Mouse (Mus musculus) heart, adult 2 months (tissue): ENCODE data around the gene Taf8. TPM values are rescaled to one million over a fixed set of nuclear protein-coding genes. Genes with fewer than 3 reads are reported as not detected.
A peak's percentile ranks its signal among the peaks of the same experiment; 100 is the strongest.

ENCODE experiments used
- DNase-seq, 2 experiments: peaks; one replicate each; pipeline ENCODE4 v3.0.0; 2021
- H3K27ac ChIP-seq: fragments of 200-600 bp; 2 replicates; pipeline ENCODE4 v1.8.1; 2022
- H3K27me3 ChIP-seq: fragments of 200-500 bp; 2 replicates; pipeline ENCODE4 v1.6.1; 2012; ENCODE audit warnings: mild to moderate bottlenecking, low read length, inconsistent platforms, mixed read lengths; ENCODE audit not compliant: control insufficient read depth, insufficient read depth
- H3K36me3 ChIP-seq: fragments of 200-500 bp; 2 replicates; pipeline ENCODE4 v1.6.1; 2012; ENCODE audit warnings: low read length, inconsistent platforms; ENCODE audit not compliant: control insufficient read depth, insufficient read depth
- H3K4me1 ChIP-seq: fragments of 200-500 bp; 2 replicates; pipeline ENCODE4 v1.6.1; 2011; ENCODE audit warnings: low read length; ENCODE audit not compliant: control insufficient read depth, insufficient read depth
- H3K4me3 ChIP-seq: fragments of 200-600 bp; 2 replicates; pipeline ENCODE4 v1.8.1; 2022
- H3K79me2 ChIP-seq: fragments of 200-500 bp; replicated peaks from 2 replicates; pipeline ENCODE4 v1.6.1; 2012; ENCODE audit warnings: mild to moderate bottlenecking, inconsistent platforms, low read length, moderate library complexity, mixed read lengths; ENCODE audit not compliant: control insufficient read depth, insufficient read depth
- H3K9ac ChIP-seq: fragments of 200-500 bp; 2 replicates; pipeline ENCODE4 v1.6.1; 2012; ENCODE audit warnings: low read depth, mild to moderate bottlenecking, control low read depth, inconsistent platforms, low read length, mixed read lengths
- CTCF ChIP-seq: fragments of 200-600 bp; IDR thresholded peaks from 2 replicates; pipeline ENCODE4 v1.8.1; 2022; ENCODE audit warnings: antibody characterized with exemption, mild to moderate bottlenecking, moderate library complexity
- EP300 ChIP-seq: fragments of 200-500 bp; IDR thresholded peaks from 2 replicates; pipeline ENCODE4 v1.6.1; 2011; ENCODE audit warnings: low read depth, low read length, control low read depth; ENCODE audit not compliant: insufficient read depth
- POLR2A ChIP-seq: fragments of 200-500 bp; IDR thresholded peaks from 2 replicates; pipeline ENCODE4 v1.6.1; 2011; ENCODE audit warnings: mild to moderate bottlenecking, low read depth, low read length, control low read depth; ENCODE audit not compliant: insufficient read depth
- WGBS: fragments of 180-500 bp; shearing (Covaris S2); methylation state at CpG from one replicate; pipeline ENCODE4 v1.1.7; 2018; 5-methylcytosine and 5-hydroxymethylcytosine counted together
- intact Hi-C: fragments of 180-260 bp; cut with DNase I; formaldehyde crosslinking; loops from one replicate; pipeline ENCODE4 v1.15.1; 2025
- polyA plus RNA-seq: library from polyadenylated mRNA; depleted of rRNA; stranded (reverse); fragments of >200 nt; gene quantifications from 2 replicates; pipeline ENCODE4 v1.2.3, GENCODE M21; 2012
- total RNA-seq, 2 experiments: library from RNA; stranded (reverse); gene quantifications; 2 replicates each; pipeline ENCODE4 v1.2.3; 2021

The Taf8 gene
- total and polyA plus RNA-seq, 3 experiments: 10.8 to 14.2 (median 12.5) TPM

- H3K4me3 ChIP-seq: no peak overlapping the region
- TF ChIP-seq POLR2A: no peak
- TF ChIP-seq EP300: no peak
- TF ChIP-seq CTCF: no peak
- H3K27me3 ChIP-seq: peaks cover 2% of the 10 kb centered on the region
- no peak overlapping the region for H3K27ac ChIP-seq
- H3K4me1 ChIP-seq: no peaks in the 10 kb centered on the region
- 76% methylated on average over 19 of the region's 19 CpGs for WGBS
- intact Hi-C loops: no loop called here
- no peak for DNase-seq
- H3K79me2 ChIP-seq: no peaks in the 10 kb centered on the region
- no peak overlapping the region for H3K9ac ChIP-seq
- no peaks in the 10 kb centered on the region for H3K36me3 ChIP-seq
Measured at GRCm38 (mm10) chr17:47441296-47442051, 60.6 kb downstream of the Taf8 start.

- TF ChIP-seq POLR2A (no peak), CTCF (no peak), EP300 (no peak)
- WGBS: 54% methylated on average over 9 of the region's 9 CpGs
- Histone ChIP-seq H3K9ac (no peak overlapping the region), H3K4me1 (no peaks in the 10 kb centered on the region), H3K4me3 (no peak overlapping the region), H3K27ac (no peak overlapping the region), H3K79me2 (no peaks in the 10 kb centered on the region), H3K27me3 (peaks cover 2% of the 10 kb centered on the region), H3K36me3 (no peaks in the 10 kb centered on the region)
- intact Hi-C loops: no loop called here
- no peak for DNase-seq
Measured at GRCm38 (mm10) chr17:47440359-47440890, 61.7 kb downstream of the Taf8 start.

DNA sequence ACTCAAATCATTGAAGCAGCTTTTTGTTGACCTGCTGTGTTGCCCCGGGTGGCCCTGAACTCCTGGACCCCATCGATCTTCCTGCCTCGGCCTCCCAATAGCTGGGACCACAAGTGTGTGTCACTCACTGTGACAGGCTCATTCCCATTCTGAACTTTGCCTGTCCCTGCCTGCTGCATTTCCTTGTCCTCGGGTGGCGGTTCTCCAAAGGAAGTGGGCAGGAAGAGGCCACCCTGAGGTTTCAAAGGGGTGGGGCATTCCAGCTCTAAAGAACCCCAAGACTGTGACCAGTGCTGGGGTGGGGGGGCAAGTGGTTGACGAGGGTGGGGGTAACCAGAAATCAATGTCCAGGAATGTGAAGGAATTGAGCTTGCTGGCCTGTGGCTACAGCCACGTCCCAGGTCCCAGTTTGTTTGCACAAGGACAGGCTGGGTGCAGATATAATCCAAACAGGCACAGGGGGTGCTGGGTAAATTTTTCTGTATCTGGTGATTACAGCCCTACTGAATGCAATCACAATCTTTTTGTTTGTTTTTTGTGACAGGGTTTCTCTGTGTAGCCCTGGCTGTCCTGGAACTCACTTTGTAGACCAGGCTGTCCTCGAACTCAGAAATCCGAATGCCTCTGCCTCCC is 62.6 kb downstream of the Taf8 start:
- TF ChIP-seq EP300: no peak
- no peak for TF ChIP-seq POLR2A
- TF ChIP-seq CTCF: no peak
- intact Hi-C loops: no loop called here
- Histone ChIP-seq H3K9ac (no peak overlapping the region), H3K79me2 (no peaks in the 10 kb centered on the region), H3K4me3 (no peak overlapping the region), H3K36me3 (no peaks in the 10 kb centered on the region), H3K4me1 (no peaks in the 10 kb centered on the region), H3K27me3 (peaks cover 2% of the 10 kb centered on the region), H3K27ac (no peak overlapping the region)
- 53% methylated on average over 9 of the region's 9 CpGs for WGBS
- DNase-seq: no peak

DNA sequence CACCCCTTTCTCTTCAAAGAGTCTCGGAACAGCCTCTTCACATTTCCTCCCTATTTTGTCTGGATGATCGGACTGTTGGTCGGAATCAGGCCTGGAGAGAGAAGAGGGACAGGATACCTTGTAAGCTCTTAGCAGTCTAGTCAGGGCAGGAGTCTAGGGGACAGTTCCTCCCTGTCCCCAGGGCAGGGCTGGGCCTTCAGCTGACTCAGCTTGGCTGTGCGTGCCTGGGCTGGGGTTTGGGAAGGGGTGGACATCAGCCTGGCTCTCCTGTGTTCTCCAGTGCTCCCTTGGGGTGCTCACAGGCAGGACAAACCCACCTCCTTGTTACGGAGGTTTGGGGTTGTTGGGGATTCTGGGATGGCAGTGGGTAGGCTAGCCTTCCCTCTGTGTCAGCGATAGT is 63.5 kb downstream of the Taf8 start:
- WGBS: 83% methylated on average over 6 of the region's 6 CpGs
- no peak overlapping the region for H3K4me3 ChIP-seq
- intact Hi-C loops: no loop called here
- H3K36me3 ChIP-seq: no peaks in the 10 kb centered on the region
- no peaks in the 10 kb centered on the region for H3K79me2 ChIP-seq
- no peaks in the 10 kb centered on the region for H3K4me1 ChIP-seq
- H3K27me3 ChIP-seq: peaks cover 2% of the 10 kb centered on the region
- no peak overlapping the region for H3K9ac ChIP-seq
- no peak overlapping the region for H3K27ac ChIP-seq
- no peak for TF ChIP-seq EP300
- TF ChIP-seq CTCF: no peak
- TF ChIP-seq POLR2A: no peak
- DNase-seq: no peak

DNA sequence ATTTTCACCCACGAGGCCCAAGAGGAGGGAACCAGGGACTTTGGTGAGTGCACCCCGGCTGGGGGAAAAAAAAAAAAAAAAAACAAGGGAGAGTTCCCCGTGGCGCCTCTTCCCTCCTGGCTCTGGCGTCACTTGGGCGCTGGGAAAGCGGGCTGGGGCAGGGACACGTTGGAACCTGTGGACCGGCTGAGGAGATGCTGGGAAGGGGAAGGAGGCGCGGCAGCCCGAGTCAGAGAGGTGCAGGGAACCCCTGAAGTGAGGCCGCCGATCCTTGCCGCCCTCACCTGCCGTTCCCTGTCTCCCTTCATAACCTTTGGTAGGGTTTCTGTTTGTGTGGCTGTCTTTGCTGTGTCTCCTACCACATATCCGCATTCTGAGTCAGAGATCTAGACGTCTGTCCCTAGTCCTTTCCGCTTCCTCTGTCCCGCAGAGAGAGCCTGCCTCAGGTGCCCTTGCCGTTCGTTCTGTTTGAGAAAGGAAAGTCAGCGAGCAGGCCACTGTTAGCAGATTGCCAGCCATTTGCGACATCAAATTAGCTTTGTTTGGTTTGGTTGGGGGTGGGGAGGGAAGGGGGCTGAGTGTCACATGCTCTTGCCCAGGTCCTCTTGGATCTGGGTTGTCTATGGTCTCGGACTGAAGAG is 65.1 kb downstream of the Taf8 start, which contains the start of gene 1700001C19Rik:
Gene 1700001C19Rik (minus strand): TSS at position 470 of the 641 bp plus-strand sequence.
- Histone ChIP-seq H3K9ac (peak within 1 kb of the TSS; percentile 51), H3K36me3 (no peaks in the 10 kb centered on the region), H3K79me2 (no peaks in the 10 kb centered on the region), H3K4me3 (peak within 1 kb of the TSS; percentile 43), H3K27ac (no peak within 1 kb of the TSS; the same call in 1 of the 2 replicates), H3K27me3 (peaks cover 2% of the 10 kb centered on the region), H3K4me1 (no peaks in the 10 kb centered on the region)
- TF ChIP-seq POLR2A (no peak), CTCF (no peak), EP300 (no peak)
- 19% methylated on average over 25 of the region's 25 CpGs for WGBS
- DNase-seq: no peak
- intact Hi-C loops: no loop called here
